Mouse (Mus musculus): ENCODE measurements around the gene Pxylp1. TPM values are rescaled to one million over a fixed set of nuclear protein-coding genes. Genes with fewer than 3 reads are reported as not detected.

The Pxylp1 gene
- total and polyA plus RNA-seq, 3 experiments = 7.8 to 10.1 (median 8.3) TPM

GRCm38 (mm10) chr9:96916620-96917538 lies 24.4 kb upstream of the Pxylp1 start (continued):
- TF ChIP-seq MAZ (IDR thresholded peaks at IDR 0.05; ENCODE audit: low read depth, low read length) = no peak
- TF ChIP-seq ETS1 (conservative IDR thresholded peaks at IDR 0.05; ENCODE audit: low read depth, low read length) = no peak
- no peak for TF ChIP-seq GABPA (IDR thresholded peaks at IDR 0.05; ENCODE audit: insufficient replicate concordance, low read depth, low read length)
- no peak for TF ChIP-seq ZKSCAN1 (IDR thresholded peaks at IDR 0.05; ENCODE audit: borderline replicate concordance, low read depth, low read length)
- TF ChIP-seq EP300 (IDR thresholded peaks at IDR 0.05; ENCODE audit: low read length) = no peak
- no peak for TF ChIP-seq RCOR1 (conservative IDR thresholded peaks at IDR 0.05; ENCODE audit: low read depth, low read length)
- no peak for TF ChIP-seq TBP (conservative IDR thresholded peaks at IDR 0.05; ENCODE audit: low read depth, low read length)
- no peak for TF ChIP-seq POLR2A (IDR thresholded peaks at IDR 0.05; ENCODE audit: low read depth, low read length)
- TF ChIP-seq CTCF (conservative IDR thresholded peaks at IDR 0.05 in 1 of 2, IDR thresholded peaks at IDR 0.05 in 1 of 2; ENCODE audit: low read depth in 2 of 2, low read length in 2 of 2) = peak; percentile 81 to 99
- TF ChIP-seq JUN (IDR thresholded peaks at IDR 0.05; ENCODE audit: insufficient read depth, low read depth, low read length) = no peak
- TF ChIP-seq BHLHE40 (IDR thresholded peaks at IDR 0.05; ENCODE audit: low read depth, low read length) = 0 out of 2 replicates have a peak, but pooled peaks have one; percentile 11
- TF ChIP-seq ZC3H11A (IDR thresholded peaks at IDR 0.05; ENCODE audit: low read depth, low read length) = peak; percentile 64
- peak; percentile 69; the same call in 1 of the 2 replicates for TF ChIP-seq NELFE (IDR thresholded peaks at IDR 0.05; ENCODE audit: low read depth, low read length)
- no peak for TF ChIP-seq POLR2AphosphoS2 (IDR thresholded peaks at IDR 0.05; ENCODE audit: low read depth, low read length)

GRCm38 (mm10) chr9:96916076-96916475 lies 23.6 kb upstream of the Pxylp1 start:
- H3K4me1 ChIP-seq (ENCODE audit: control insufficient read depth in 1 of 2, insufficient read depth in 2 of 2) = no peaks in the 10 kb centered on the region
- in situ Hi-C loops (cut with MboI; ENCODE audit: low pct_ligation_motif_present, low pct_unique_long_range_greater_than_20kb, low sequenced_read_pairs) = no loop called here
- DNase-seq (ENCODE audit: extremely low read depth) = no peak
- peaks cover 6% of the 10 kb centered on the region for H3K27me3 ChIP-seq (replicated peaks)
- no peak overlapping the region for H3K4me3 ChIP-seq (replicated peaks in 1 of 3; ENCODE audit: low read depth in 2 of 3, low read length in 2 of 3, poor library complexity in 1 of 3)
- no peak overlapping the region for H3K4me2 ChIP-seq (ENCODE audit: insufficient read depth, low read depth, poor library complexity, severe bottlenecking)
- H3K27ac ChIP-seq (ENCODE audit: insufficient read depth, low read depth) = no peak overlapping the region
- TF ChIP-seq USF1 (IDR thresholded peaks at IDR 0.05; ENCODE audit: low read depth, low read length) (no peak), RCOR1 (conservative IDR thresholded peaks at IDR 0.05; ENCODE audit: low read depth, low read length) (no peak), SMC3 (IDR thresholded peaks at IDR 0.05; ENCODE audit: low read depth, low read length) (no peak), POLR2A (IDR thresholded peaks at IDR 0.05; ENCODE audit: low read depth, low read length) (no peak), E2F4 (IDR thresholded peaks at IDR 0.05; ENCODE audit: insufficient replicate concordance, low read depth, low read length) (no peak), RAD21 (IDR thresholded peaks at IDR 0.05; ENCODE audit: low read depth, low read length) (no peak), MEF2A (IDR thresholded peaks at IDR 0.05; ENCODE audit: borderline replicate concordance, low read depth, low read length) (no peak), ZNF384 (IDR thresholded peaks at IDR 0.05; ENCODE audit: low read depth, low read length) (no peak), KAT2A (IDR thresholded peaks at IDR 0.05; ENCODE audit: insufficient replicate concordance, low read length) (no peak), MXI1 (IDR thresholded peaks at IDR 0.05; ENCODE audit: low read depth, low read length) (no peak), GABPA (IDR thresholded peaks at IDR 0.05; ENCODE audit: insufficient replicate concordance, low read depth, low read length) (no peak), JUND (conservative IDR thresholded peaks at IDR 0.05; ENCODE audit: low read depth, low read length) (no peak), ZKSCAN1 (IDR thresholded peaks at IDR 0.05; ENCODE audit: borderline replicate concordance, low read depth, low read length) (no peak), MAZ (IDR thresholded peaks at IDR 0.05; ENCODE audit: low read depth, low read length) (no peak), CTCF (conservative IDR thresholded peaks at IDR 0.05 in 1 of 2, IDR thresholded peaks at IDR 0.05 in 1 of 2; ENCODE audit: low read depth in 2 of 2, low read length in 2 of 2) (no peak), ZMIZ1 (IDR thresholded peaks at IDR 0.05; ENCODE audit: low read depth, low read length) (no peak), JUN (IDR thresholded peaks at IDR 0.05; ENCODE audit: insufficient read depth, low read depth, low read length) (no peak)
- H3K79me2 ChIP-seq (replicated peaks; ENCODE audit: control insufficient read depth, extremely low read depth, insufficient read depth, poor library complexity, severe bottlenecking) = no peaks in the 10 kb centered on the region
- H3K9me3 ChIP-seq (replicated peaks; ENCODE audit: low read length) = peaks cover 15% of the 10 kb centered on the region
- H3K36me3 ChIP-seq (replicated peaks in 1 of 2; ENCODE audit: control insufficient read depth in 1 of 2, insufficient read depth in 1 of 2, low read length in 1 of 2) = no peaks in the 10 kb centered on the region
- dilution Hi-C loops (cut with MboI; ENCODE audit: extremely low pct_ligation_motif_present, extremely low pct_unique_long_range_greater_than_20kb, low sequenced_read_pairs) = no loop called here
- H3K9ac ChIP-seq (ENCODE audit: insufficient read depth, low read depth) = no peak overlapping the region
